Mouse (Mus musculus): Measurements from ENCODE around the gene Anp32b.

The Anp32b gene

DNA sequence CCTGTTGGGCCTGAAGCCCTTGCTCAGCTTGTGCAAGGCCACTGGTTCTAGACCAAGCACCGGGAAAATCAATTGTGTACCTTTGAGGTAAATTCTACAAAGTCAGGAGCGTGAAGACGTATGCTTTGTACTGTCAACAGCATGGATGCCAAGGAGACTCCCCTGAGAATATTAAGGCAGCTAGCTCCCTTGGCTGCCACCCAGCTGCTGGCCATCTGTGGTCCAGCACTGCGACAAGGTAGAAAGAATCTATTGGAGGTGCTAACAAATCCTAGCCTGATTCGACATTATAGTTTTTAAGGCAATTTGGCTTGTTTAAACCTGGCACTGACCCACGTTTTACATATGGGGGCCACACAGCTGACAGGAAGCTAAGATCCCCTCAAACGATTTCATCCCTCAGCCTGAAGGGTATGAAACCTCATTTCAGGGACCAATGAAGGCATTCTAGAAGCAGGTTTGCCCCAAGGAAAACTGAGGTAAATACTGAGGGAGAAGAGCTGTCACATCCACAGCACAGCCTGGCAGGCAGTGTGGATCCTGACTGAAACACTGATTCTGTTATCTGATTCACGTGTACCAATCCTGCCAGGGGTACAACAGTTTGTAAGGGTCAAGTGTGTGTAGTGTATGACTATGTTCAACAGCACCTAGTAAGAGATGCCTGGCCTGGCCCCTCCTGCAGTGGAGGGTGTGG, 54.8 kb downstream of the Anp32b start:
- DNase-seq (ENCODE audit: extremely low spot score, low spot score) = no peak

DNA sequence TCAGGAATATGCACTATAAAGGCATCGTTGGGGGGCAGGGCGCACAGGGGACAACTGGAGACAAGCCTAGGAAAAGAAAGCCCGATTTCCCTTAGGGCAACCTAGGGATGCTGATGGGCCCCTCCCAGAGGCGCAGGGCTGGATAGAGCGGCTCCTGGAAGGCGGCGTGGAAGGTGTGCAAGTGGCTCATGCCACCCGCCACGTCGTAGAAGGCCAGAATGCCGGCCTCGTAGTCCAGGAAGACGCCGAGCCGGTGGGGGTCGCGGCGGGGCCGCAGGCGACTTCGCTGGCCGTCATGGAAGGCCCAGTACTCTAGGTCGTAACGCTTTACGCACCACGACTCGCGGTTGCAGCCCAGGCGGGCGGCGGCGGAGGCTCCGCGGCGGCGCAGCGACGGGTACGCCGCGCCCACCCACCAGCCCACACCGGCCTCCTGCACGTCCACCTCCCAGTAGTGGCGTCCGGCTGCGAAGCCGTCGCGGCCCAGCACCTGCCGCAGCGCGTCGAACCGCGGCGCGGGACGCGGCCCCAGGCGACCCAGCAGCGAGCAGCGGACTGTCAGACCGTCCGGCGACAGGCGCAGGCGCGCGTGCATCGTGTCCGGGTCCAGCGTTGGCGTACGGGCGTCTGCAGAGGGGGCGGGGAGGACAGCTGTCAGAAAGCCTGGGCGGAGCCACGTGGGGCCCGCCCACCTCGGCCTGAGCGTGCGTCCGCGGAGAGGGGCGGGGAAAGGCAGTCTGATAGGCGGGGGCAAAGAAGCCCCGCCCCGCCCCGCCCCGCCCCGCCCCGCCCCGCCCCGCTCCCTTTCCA, 56.3 kb downstream of the Anp32b start:
- DNase-seq (ENCODE audit: extremely low spot score, low spot score) = peak; percentile 94

DNA sequence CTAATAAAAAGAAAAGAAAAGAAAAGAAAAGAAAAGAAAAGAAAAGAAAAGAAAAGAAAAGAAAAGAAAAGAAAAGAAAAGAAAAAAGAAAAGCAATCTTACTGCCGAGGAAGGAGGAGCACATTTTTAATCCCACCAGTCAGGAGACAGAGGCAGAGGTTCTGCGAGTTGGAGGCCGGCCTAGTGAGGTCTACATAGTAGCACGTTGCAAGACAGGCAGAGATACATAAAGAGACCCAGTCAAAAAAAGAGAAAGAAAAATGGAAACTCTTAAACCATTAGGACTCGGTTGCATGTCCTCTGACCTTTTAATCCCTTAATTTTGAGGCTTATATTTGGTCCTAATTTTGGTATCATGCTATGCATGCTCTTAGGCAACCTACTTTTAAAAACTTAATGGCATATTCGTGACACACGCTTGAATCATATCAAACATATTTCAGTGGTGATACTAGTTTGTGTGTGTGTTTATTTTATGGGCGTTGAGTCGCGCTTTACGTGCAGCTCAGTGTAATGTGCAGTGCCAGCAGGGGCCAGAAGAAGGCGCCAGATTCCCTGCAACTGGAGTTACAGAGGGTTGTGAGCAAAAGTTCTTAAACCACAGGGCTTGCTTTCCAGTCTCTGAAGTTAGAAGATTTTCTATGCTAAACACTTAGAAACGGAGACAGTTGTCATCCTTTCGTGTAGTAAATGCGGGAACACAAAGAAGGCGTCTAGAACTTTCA, 57.2 kb downstream of the Anp32b start:
- peak; percentile 62 for DNase-seq (ENCODE audit: extremely low spot score, low spot score)

DNA sequence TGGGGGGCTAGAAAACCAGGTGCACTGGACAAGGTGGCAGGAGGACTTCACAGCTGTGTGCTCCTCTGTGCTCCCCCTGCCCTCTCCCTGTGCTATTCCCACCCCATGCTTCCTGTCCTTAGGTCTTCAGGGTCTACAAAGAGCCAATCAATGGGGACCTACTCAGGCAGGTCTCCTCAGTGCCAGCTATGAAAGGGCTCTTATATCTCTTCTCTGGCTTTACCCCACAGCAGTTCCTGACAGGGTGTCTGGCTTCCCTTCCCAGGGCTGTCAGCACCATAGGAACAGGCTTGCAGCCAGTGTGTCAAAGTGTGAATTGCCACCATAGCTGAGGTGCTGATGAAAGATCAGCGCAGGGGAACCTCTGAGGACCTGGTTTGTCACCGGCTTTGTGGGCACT, 69.8 kb downstream of the Anp32b start:
- no peak for DNase-seq (ENCODE audit: extremely low spot score, low spot score)

DNA sequence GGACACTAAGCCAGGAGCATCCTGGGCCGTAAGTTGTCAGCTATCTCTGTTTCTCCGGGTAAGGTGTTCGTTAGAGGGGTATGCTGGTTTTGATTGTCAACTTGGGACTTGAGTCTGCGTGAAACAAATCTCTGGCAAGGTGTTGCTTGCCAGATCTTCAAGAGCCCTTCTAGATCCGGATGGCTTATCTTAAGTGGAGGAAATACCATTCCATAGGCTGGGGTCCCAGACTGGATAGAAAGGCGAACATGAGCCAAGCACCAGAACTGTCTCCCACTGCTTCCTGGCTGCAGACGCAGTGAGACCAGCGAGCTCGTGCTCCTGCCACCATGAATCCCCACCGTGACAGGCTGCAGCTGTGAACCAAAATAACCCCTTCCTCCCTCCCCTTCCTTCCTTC, 70.8 kb downstream of the Anp32b start:
- no peak for DNase-seq (ENCODE audit: extremely low spot score, low spot score)
